Mouse (Mus musculus) ovary, adult 10 weeks (tissue): ENCODE results near the gene Gabpb2. TPM values are rescaled to one million over a fixed set of nuclear protein-coding genes. Genes with fewer than 3 reads are reported as not detected.

Experiments used
- polyA plus RNA-seq: library from polyadenylated mRNA; stranded (reverse); fragments of 350-450 nt; fragmentation: Illumina TruSeq; extraction: RNeasy Lipid Tissue Mini Kit (QIAGEN cat#74804); gene quantifications from one replicate; pipeline ENCODE4 v1.2.3, GENCODE M21; 2014

Gabpb2 gene
- polyA plus RNA-seq = 35.3 TPM

DNA sequence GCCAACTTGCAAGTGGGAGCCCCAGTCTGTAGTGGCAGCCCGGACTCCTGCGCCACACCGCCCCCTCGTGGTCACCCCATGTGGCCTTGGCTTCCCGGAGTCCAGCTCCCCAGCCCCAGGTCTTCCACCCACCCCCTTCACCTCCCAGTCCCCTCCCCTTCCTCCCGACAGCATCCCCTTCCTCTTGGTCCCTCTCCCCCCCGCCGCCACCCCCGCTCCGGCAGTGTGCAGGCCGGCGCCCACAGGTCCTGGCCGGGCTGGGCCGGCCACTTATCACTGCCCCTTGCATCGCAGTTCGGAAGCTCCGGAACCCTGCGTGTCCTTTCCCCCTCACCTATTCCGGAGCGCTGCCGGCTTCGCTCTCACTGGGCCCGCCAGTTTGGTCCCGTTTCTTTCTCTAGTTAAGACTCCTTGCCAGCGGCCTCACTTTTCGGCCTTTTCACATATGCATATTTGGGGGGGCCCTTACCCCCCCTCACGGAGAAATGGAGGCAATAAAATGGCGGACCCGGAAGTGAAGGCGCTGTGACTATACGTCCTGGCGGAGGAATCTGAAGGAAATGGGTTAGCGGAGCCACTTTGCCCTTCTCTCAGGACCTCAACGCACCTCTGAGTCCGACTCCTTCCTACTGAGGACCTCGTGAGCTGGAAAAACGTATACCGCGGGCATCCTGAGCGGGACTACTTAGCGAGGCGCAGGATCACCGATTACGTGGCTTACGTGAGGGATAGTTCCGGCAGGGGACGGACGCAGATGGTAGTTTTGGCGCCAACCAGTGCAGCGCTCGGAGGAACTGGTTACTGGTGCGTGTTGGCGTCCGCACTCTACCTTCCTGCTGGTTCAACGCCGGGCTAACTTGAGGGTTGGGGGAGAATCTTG is at the start of gene Gabpb2:
Gene Gabpb2 (minus strand): TSS at position 662 of the 880 bp plus-strand sequence.

DNA sequence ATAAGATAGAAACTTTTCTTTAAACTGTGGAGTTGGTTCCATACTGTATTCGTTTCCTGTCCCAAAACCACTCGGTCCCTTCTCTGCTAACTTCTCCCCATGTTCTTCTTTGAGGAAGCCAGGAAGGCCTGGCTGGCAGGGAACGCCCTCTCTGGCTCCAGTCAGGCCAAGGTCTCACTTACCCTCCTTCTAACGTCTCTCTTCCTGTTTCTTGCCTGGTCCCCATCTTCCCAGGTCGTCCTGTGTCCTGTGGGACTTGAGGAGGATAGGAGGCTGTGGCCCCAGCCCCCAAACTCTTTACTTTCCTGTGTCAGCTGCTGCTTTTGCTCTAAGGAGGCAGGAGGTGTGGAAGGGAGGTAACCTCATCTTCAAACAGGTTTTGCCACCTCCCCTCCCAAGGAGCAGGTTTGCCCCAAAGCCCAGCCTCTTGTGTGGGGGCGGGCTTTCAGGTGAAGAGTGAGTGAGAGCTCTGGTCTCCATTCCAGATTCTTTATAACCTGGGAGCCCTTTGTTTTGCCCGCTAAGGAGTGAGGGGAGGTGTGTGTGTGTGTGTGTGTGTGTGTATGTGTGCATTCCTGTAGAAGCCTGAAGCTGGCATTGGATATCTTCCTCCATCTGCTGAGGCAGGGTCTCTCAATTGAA is 33.2 kb upstream of the Gabpb2 start, which contains the start of gene Bnipl:
Gene Bnipl (minus strand): TSS at position 411 of the 642 bp plus-strand sequence.

DNA sequence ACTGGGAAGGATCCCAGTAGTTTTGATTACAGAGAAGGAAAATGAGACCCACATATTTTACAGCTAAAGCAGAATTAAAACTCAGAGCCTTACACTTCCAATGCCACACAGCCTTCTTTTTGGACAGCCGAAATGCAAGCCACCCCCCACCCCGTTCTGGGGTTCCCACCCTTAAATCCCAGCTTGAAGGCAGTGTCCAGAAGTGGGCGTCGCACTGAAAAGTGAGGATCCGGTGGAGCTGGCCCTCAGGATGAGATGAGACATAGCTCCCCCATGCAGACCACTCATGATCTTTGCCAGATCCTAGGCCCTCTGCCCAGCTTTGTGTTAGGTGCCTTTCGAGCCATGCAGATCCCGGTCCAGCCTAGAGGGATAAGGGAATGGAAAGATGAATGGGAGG is 23.8 kb upstream of the Gabpb2 start, which contains the start of gene Gm128:
Gene Gm128 (minus strand): TSS at position 101 of the 400 bp plus-strand sequence.

DNA sequence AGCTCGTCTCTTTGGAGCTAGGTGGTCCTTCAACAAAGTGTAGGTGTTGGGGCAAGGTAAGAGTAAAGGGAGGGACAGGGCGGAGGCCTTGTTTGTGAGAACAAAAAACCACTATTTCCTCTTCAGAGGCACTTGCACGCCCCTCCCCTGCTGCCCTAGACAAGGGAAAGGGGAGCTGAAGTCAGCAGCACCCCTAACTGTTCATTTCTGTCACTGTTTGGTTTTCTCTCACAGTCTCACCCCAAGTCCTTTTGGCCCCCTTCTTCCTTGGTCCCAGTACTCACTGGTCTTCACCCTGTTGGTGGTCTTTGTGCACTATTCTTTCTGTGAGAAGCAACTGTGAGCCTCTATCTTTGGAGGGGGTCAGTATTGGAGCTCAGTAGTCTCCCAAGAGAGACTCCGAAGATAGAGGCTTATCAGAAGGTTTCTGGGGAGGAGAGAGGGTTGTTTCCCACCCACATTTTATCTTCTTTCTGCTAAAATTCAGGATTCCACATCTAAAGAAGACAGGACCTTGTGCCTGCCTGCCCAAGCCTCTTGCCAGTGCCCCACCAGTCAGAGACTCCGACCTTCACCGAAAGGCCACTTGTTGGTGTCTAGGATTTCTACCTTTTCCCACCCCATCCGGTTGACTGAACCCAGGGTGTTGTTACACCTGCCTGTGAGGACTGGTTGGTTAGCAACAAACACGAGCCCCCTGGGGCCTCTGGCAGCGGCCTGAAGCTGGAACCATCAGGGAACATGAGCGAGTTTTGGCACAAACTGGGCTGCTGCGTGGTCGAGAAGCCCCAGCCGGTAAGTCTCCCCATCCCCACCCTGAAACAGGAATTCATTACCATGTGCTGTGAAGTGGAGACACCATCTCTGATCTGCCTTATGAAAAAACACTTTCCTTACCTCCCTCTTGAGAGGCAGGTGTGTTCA is 13.8 kb upstream of the Gabpb2 start, which contains the start of gene Mllt11:
Gene Mllt11 (minus strand): TSS at position 874 of the 924 bp plus-strand sequence.

DNA sequence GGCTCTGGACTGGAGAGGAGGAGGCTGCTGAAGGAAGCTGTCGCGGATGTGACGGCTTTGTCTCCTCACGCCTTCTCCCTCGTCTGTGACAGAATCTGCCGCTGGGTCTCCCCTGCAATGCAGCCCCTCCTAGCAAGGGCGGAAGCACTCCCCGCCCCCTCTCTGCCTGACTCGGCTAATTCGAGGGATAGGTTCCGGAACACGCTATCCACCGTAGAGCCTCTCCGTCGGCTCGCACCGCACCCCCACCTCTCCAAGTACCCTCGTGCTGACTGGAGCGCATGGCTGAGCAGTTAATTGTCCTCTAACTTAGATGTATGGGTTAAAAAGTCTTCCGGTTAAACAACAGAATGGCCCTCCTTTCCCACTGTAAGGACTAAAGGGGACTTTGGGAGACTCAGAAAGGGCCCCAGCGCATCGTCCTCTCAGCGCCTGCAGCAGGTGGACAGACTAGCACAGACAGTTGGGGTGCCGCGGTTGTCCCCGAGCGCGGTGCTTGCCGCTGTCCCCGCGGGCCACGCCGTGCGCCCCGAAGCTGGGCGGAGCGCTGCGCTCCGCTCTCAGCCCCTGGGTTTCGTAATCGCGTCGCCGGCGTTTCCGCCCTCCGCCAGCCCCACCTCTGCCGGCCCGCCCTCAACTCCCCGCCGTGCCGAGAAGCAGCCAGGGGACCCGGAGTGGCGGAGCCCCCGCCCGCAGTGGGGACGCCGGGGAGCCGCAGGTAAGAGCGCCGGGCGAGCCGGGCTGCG is 10.6 kb upstream of the Gabpb2 start, which contains the start of gene Cdc42se1:
Gene Cdc42se1 (plus strand): TSS at position 585 of the 746 bp plus-strand sequence.

DNA sequence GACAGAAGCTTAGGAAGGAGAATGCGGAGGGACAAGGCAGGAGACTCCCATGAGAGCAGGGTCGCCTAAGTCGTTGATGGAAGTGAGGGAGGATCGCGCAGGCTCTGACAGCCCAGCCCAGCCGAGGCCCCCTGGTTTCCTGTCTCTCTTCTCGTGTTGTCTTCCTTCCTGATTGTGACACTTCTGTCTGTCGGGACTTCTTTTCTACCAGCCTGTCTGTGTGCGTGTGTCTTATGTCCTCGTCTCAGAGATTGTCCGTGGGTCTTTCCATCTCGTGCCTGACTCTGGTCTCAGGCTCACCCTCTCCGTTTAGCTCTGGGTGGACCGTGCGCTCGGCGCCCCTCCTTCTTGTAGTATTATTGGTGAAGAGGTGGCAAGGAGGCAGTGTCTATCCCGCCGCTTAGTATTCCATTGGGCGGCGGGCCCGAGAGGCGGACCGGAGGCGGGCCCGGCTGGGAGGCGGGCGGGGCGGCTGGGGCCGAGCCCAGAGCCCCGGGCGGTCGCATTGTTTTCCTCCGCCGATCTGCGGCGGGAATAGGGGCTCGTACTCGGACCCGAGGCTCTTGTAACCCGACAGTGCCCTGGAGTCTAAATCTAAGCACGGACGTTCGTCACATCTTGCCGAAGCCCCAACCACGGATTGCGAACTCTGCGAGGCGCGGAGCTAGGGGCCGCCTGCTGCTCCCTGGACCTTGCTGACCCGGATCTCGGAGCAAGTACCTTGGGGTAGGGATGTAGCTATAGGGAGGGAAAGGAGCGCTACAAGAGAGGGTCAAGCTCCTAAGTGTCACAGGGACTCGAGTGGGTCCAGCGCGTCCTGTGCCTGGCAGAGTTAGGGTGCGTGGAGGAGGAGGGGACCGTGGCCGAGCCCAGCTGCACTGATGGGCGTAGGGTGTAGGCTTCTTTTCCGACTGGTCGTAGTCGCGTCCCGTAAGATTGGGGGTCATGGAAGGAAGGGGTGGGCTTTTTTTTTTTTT is 57.4 kb downstream of the Gabpb2 start, which contains the start of gene Sema6c:
Gene Sema6c (plus strand): TSS at position 471 of the 977 bp plus-strand sequence.

DNA sequence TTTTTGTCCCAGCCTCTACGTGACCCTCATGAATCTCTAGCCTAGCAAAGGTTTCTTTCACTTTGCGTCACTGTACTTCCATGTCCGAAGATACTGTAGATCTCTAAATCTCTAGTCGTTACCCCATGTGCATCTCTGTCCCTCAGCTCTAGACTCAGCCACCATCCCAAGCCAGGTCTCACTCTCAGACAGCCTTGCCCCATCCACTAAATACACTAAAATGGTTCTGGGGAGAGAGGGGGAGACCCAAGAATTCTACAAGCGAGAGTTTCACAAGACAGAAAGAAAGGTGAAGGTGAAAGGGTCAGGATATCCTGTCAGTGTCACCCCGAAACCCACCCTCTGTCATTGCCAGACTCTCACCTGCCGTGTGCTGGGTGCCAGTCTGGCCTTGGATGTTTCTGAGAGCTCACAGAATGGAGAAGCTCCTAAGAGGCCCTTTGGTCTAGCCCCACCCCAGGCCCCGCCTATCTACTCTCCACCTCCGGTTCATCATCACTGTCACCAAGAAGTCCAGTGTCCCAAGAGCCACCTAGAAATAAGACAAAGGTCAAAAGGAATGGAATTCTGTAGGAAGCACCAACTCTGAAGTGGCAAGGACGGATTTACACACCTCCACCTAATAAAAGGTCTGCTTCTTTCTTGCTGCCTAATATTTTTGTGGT is 75.6 kb downstream of the Gabpb2 start, which contains the start of gene Tnfaip8l2:
Gene Tnfaip8l2 (minus strand): TSS at position 409 of the 665 bp plus-strand sequence.

DNA sequence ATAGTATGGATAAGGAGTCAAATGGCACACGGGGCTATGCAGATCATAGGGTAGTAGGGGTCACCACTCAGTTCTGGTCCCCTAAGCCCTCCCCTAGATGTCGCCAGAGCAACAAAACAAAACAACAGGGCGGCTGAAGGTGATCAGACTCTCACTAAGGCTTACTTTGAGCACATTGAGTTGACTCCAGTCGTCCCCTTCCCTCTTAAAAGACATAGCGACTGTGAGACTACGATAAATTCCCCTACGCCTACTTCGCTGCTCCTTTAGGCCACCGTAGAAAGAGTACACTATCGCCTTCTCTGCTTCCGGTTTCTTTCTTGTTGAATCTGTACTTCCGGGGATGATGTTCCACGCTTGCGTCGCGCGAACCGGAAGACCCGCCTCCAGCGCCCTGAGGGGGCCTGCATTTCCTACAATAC is 84.0 kb downstream of the Gabpb2 start, which contains the start of the genes Scnm1 and Lysmd1:
Gene Scnm1 (minus strand): TSS at position 332 of the 422 bp plus-strand sequence.
Gene Lysmd1 (plus strand): TSS at position 409 of the 422 bp plus-strand sequence.

Other genes with a start within 250 kb of the Gabpb2 start
- gene Pi4kb, start 243.2 kb downstream of the Gabpb2 start, polyA plus RNA-seq = 6.7 TPM
- gene Zfp687, start 202.5 kb downstream of the Gabpb2 start, polyA plus RNA-seq = 8.8 TPM
- gene Psmd4, start 175.3 kb downstream of the Gabpb2 start, polyA plus RNA-seq = 9.3 TPM
- gene Pip5k1a, start 111.0 kb downstream of the Gabpb2 start, polyA plus RNA-seq = 25.1 TPM
- gene Vps72, start 106.9 kb downstream of the Gabpb2 start, polyA plus RNA-seq = 16.5 TPM
- not detected for gene Tmod4, start 93.4 kb downstream of the Gabpb2 start, polyA plus RNA-seq
- gene Scnm1, start 83.9 kb downstream of the Gabpb2 start, polyA plus RNA-seq = 21.2 TPM
- 1.9 TPM for gene Lysmd1, start 83.8 kb downstream of the Gabpb2 start, polyA plus RNA-seq
- not detected for gene Tnfaip8l2, start 75.6 kb downstream of the Gabpb2 start, polyA plus RNA-seq
- 0.34 TPM for gene Sema6c, start 57.5 kb downstream of the Gabpb2 start, polyA plus RNA-seq
- gene Cdc42se1, start 10.8 kb upstream of the Gabpb2 start, polyA plus RNA-seq = 17.5 TPM
- gene Mllt11, start 14.3 kb upstream of the Gabpb2 start, polyA plus RNA-seq = 19.0 TPM
- gene Gm128, start 23.7 kb upstream of the Gabpb2 start, polyA plus RNA-seq = 0.26 TPM
- 0.83 TPM for gene Bnipl, start 33.3 kb upstream of the Gabpb2 start, polyA plus RNA-seq
- gene Mindy1, start 63.4 kb upstream of the Gabpb2 start, polyA plus RNA-seq = 125 TPM
- gene Prune1, start 64.2 kb upstream of the Gabpb2 start, polyA plus RNA-seq = 13.7 TPM
- 0.66 TPM for gene Anxa9, start 89.3 kb upstream of the Gabpb2 start, polyA plus RNA-seq
- 104 TPM for gene Cers2, start 96.9 kb upstream of the Gabpb2 start, polyA plus RNA-seq
- gene Setdb1, start 139.3 kb upstream of the Gabpb2 start, polyA plus RNA-seq = 28.5 TPM
- gene 4930558C23Rik, start 184.9 kb upstream of the Gabpb2 start, polyA plus RNA-seq = not detected
- 79.1 TPM for gene Arnt, start 216.5 kb upstream of the Gabpb2 start, polyA plus RNA-seq